Mouse (Mus musculus) liver, embryonic 14.5 days (tissue): ENCODE results near the gene Obp2a. TPM values are rescaled to one million over a fixed set of nuclear protein-coding genes. Genes with fewer than 3 reads are reported as not detected.
"Not testable (repeated sequence)": the region's sequence is repeated elsewhere in the genome, so short reads cannot be mapped to it uniquely, and the experiment has no call there.

ENCODE experiments used
- ATAC-seq: fragments of 200-750 bp; cut with Nextera tagmentation; 2 replicates; pipeline ENCODE4 v1.8.0; 2017; ENCODE audit warnings: moderate number of reproducible peaks, mild to moderate bottlenecking, moderate library complexity; ENCODE audit not compliant: insufficient read depth
- DNase-seq, 3 experiments: peaks; one replicate each; pipeline ENCODE4 v3.0.0-alpha.2; 2012 to 2013; ENCODE audit warnings: low read depth in 3 of 3, low spot score in 3 of 3
- H3K27ac ChIP-seq: fragments of 300-500 bp; sonication (generic); 2 replicates; pipeline ENCODE4 v1.5.1; 2014; ENCODE audit warnings: moderate library complexity, mild to moderate bottlenecking, control low read depth, inconsistent platforms
- H3K27me3 ChIP-seq: fragments of 300-500 bp; sonication (generic); 2 replicates; pipeline ENCODE4 v1.6.1; 2014; ENCODE audit warnings: mild to moderate bottlenecking, low read length, moderate library complexity; ENCODE audit not compliant: control insufficient read depth, insufficient read depth
- H3K36me3 ChIP-seq: fragments of 300-500 bp; sonication (generic); replicated peaks from 2 replicates; pipeline ENCODE4 v1.6.1; 2014; ENCODE audit warnings: low read depth; ENCODE audit not compliant: control insufficient read depth, insufficient read depth
- H3K4me1 ChIP-seq, 2 experiments: fragments of 200-500 bp in 1 of 2; fragments of 300-500 bp in 1 of 2; sonication (generic) in 1 of 2; replicated peaks; 2 replicates each; pipeline ENCODE4 v1.6.1; 2012 to 2014; ENCODE audit warnings: antibody characterized with exemption in 1 of 2, inconsistent platforms in 1 of 2, low read length in 1 of 2; ENCODE audit not compliant: control insufficient read depth in 2 of 2, insufficient read depth in 2 of 2
- H3K4me2 ChIP-seq: fragments of 300-500 bp; sonication (generic); 2 replicates; pipeline ENCODE4 v1.6.1; 2014; ENCODE audit warnings: low read depth, mild to moderate bottlenecking, control low read depth, moderate library complexity
- H3K4me3 ChIP-seq, 2 experiments: fragments of 200-500 bp in 1 of 2; fragments of 300-500 bp in 1 of 2; sonication (generic) in 1 of 2; 2 replicates each; pipeline ENCODE4 v1.5.1; 2012 to 2014; ENCODE audit warnings: low read depth in 2 of 2, low read length in 2 of 2, mild to moderate bottlenecking in 2 of 2, control low read depth in 1 of 2, inconsistent platforms in 1 of 2, moderate library complexity in 1 of 2; ENCODE audit not compliant: insufficient read depth in 1 of 2
- H3K9ac ChIP-seq: fragments of 300-500 bp; sonication (generic); replicated peaks from 2 replicates; pipeline ENCODE4 v1.6.1; 2014; ENCODE audit warnings: mild to moderate bottlenecking, control low read depth, moderate library complexity
- H3K9me3 ChIP-seq: fragments of 300-500 bp; sonication (generic); 2 replicates; pipeline ENCODE4 v1.6.1; 2016; ENCODE audit warnings: low read length, mixed read lengths; ENCODE audit not compliant: control insufficient read depth
- CTCF ChIP-seq: IDR thresholded peaks from 2 replicates; pipeline ENCODE4 v1.5.1; 2016; ENCODE audit warnings: antibody characterized with exemption, low read depth, control low read depth
- EP300 ChIP-seq: IDR thresholded peaks from 2 replicates; pipeline ENCODE4 v1.6.1; 2016; ENCODE audit warnings: antibody characterized with exemption, low read depth
- WGBS: fragments of 180-500 bp; shearing (Covaris S2); extraction: QIAGEN DNeasy Blood & Tissue Kit; methylation state at CpG from one replicate; pipeline ENCODE4 v1.1.7; 2014; ENCODE audit not compliant: insufficient replicate concordance; 5-methylcytosine and 5-hydroxymethylcytosine counted together
- polyA plus RNA-seq, 2 experiments: library from polyadenylated mRNA; depleted of rRNA in 1 of 2; stranded (reverse) in 1 of 2; unstranded in 1 of 2; fragments of >200 nt; fragmentation: Nextera tagmentation in 1 of 2; extraction: Ambion mirVana in 1 of 2; gene quantifications; 2 replicates each; pipeline versions ENCODE4 v1.2.1 to v1.2.3; 2012 to 2014

Obp2a gene
- polyA plus RNA-seq (2012; rRNA removed), result not detected in 2 replicates
- not detected in 2 replicates for polyA plus RNA-seq (2014; fragmentation: Nextera tagmentation; extraction: Ambion mirVana)

DNA sequence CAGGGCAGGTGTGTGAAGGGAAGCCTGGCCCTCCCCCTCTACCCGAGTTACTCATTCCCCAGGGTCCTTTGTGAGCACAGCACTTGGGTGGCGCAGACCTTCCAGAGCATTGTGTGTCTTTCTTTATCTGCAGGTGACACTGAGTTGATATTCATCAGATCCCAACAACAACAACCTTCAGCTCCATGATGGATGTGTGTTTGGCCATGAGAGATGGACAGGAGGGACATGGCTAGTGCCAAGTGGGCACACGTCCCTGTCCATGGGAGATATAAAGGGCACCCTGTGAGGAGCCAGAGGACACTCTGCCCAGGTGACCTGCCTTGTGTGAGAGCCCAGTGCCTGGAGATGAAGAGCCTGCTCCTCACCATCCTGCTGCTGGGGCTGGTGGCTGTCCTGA lies at the start of gene Obp2a:
TSS of gene Obp2a (plus strand) at position 301 of the 400 bp plus-strand sequence.
- not testable (repeated sequence) for H3K27me3 ChIP-seq, H3K27ac ChIP-seq, H3K36me3 ChIP-seq, H3K4me2 ChIP-seq, H3K4me1 ChIP-seq, ATAC-seq, H3K9me3 ChIP-seq, DNase-seq, H3K9ac ChIP-seq, H3K4me3 ChIP-seq
- 52% methylated on average over 3 of the region's 3 CpGs for WGBS

DNA sequence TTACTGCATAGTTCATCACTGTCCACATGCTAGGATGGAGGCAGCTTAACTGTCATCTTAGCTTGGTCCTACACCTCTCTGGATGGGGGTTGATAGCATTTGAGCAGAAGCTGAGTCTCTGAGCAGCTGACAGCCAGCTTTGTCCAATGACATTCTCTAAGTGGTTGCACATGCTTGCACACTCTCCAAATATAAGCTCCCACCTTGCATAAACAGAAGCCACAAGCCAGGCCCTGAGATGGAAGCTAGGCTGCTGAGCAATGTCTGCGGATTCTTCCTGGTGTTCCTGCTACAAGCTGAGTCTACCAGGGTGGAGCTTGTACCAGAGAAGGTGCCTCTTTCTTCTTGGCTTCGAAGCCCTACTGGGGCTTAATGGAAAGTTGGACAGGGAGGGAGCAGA lies 46.9 kb upstream of the Obp2a start, which contains the start of gene Lcn8:
TSS of gene Lcn8 (plus strand) at position 219 of the 400 bp plus-strand sequence.
- Histone ChIP-seq H3K4me3 (no peak within 1 kb of the TSS), H3K36me3 (no peaks in the 10 kb centered on the region), H3K4me2 (no peak within 1 kb of the TSS), H3K9me3 (no peaks in the 10 kb centered on the region), H3K27ac (no peak within 1 kb of the TSS), H3K9ac (no peak within 1 kb of the TSS), H3K27me3 (no peaks in the 10 kb centered on the region; the same call in 1 of the 2 replicates), H3K4me1 (no peaks in the 10 kb centered on the region)
- TF ChIP-seq CTCF (no peak), EP300 (no peak)
- ATAC-seq (no peak), DNase-seq (no peak)
- 45% methylated on average over 2 of the region's 2 CpGs for WGBS

DNA sequence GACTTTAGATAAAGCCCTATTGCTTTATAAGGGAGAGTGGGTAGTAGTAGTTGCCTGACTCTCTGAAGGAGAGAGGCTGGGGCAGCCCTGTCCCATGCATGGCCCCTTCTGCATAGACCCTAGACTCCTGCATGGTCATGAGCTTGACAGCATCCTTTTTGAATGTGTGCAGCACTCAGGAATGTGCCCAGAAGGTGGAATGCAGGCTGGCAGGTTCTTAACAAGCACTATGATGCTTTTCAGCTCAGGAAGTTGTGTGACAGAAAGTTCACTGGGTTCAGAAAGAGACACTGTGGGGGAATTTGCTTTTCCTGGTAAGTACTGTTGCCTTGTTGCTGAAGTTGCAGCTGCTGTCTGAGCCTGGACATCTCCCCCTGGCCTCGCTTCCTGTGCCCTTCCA lies 45.3 kb upstream of the Obp2a start:
- Histone ChIP-seq H3K27ac (no peak overlapping the region), H3K27me3 (no peaks in the 10 kb centered on the region; the same call in 1 of the 2 replicates), H3K9ac (no peak overlapping the region), H3K4me1 (no peaks in the 10 kb centered on the region), H3K4me3 (no peak overlapping the region), H3K4me2 (no peak overlapping the region), H3K36me3 (no peaks in the 10 kb centered on the region), H3K9me3 (no peaks in the 10 kb centered on the region)
- WGBS, result 28% methylated on average over 1 of the region's 1 CpGs
- ATAC-seq (no peak), DNase-seq (no peak)
- no peak for TF ChIP-seq CTCF

DNA sequence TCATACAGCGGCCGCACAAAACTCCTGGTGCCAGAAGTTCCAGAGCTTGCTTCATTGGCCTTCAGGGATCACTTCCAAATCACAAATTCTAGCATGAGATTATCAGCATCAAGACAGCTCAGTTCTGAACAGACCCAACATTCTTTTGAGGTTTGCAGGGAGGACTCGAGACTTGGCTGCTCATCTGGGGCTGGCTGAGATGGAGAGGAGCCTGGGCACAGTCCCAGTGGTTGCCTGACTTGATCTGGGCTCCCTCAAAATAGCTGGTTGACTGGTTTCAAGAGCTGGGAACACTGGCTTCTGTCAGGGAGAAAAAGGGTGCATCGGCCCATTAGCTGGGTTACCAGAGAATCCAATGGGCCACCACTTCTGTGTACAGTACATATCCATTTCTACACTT lies 43.2 kb upstream of the Obp2a start:
- Histone ChIP-seq H3K9me3 (no peaks in the 10 kb centered on the region), H3K4me1 (no peaks in the 10 kb centered on the region), H3K4me3 (no peak overlapping the region), H3K9ac (no peak overlapping the region), H3K27ac (no peak overlapping the region), H3K36me3 (no peaks in the 10 kb centered on the region), H3K4me2 (no peak overlapping the region), H3K27me3 (no peaks in the 10 kb centered on the region; the same call in 1 of the 2 replicates)
- whole genome bisulfite sequencing, result 56% methylated on average over 4 of the region's 4 CpGs
- TF ChIP-seq CTCF (no peak), EP300 (no peak)
- no peak for DNase-seq
- no peak for ATAC-seq

DNA sequence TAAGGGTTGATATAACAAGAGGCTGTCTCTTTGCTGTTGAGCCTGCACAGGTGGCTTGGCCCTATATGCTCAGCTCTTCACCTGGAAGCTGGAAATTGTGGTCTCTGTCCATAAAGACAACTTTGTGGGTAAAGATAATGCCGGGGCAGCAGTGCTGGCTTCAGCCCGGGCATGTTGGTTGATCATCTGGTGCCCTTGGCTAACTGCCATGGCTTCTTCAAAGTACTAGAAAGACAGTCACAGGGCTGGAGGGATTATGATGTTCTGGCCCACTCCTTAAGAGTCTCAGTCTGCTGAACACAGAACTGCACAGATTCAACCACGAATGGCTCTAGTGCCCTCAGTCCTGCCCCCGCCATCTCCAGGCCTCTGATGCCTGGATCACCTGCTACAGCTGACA lies 42.6 kb upstream of the Obp2a start:
- H3K9me3 ChIP-seq, result no peaks in the 10 kb centered on the region
- H3K27ac ChIP-seq, result no peak overlapping the region
- no peaks in the 10 kb centered on the region for H3K4me1 ChIP-seq
- H3K4me3 ChIP-seq, result no peak overlapping the region
- H3K4me2 ChIP-seq, result no peak overlapping the region
- 64% methylated on average over 4 of the region's 4 CpGs for WGBS
- H3K36me3 ChIP-seq, result no peaks in the 10 kb centered on the region
- H3K9ac ChIP-seq, result no peak overlapping the region
- no peaks in the 10 kb centered on the region; the same call in 1 of the 2 replicates for H3K27me3 ChIP-seq
- DNase-seq (no peak), ATAC-seq (no peak)
- TF ChIP-seq CTCF, result no peak
- no peak for TF ChIP-seq EP300
